Mouse (Mus musculus) heart, postnatal 36 days (tissue): ENCODE results near the gene Cercam. TPM values are rescaled to one million over a fixed set of nuclear protein-coding genes. Genes with fewer than 3 reads are reported as not detected.
"Not testable (repeated sequence)": the region's sequence is repeated elsewhere in the genome, so short reads cannot be mapped to it uniquely, and the experiment has no call there.

Experiments
- DNase-seq, 2 experiments: peaks; one replicate each; pipeline ENCODE4 v3.0.0; 2021 to 2022
- intact Hi-C: fragments of 180-260 bp; cut with DNase I; formaldehyde crosslinking; loops from one replicate; pipeline ENCODE4 v1.15.1; 2025
- microRNA-seq, 2 experiments: library from miRNA; unstranded; fragments of <30 nt; microRNA quantifications; one replicate each; pipeline ENCODE4 v1.2.0; 2021; ENCODE audit warnings: borderline number of aligned reads in 2 of 2
- total RNA-seq, 2 experiments: library from RNA; stranded (reverse); gene quantifications; 2 replicates each; pipeline ENCODE4 v1.2.3; 2021

Gene Cercam
- total RNA-seq, 2 experiments from 2014 or later = 4.4 to 4.9 TPM

DNA sequence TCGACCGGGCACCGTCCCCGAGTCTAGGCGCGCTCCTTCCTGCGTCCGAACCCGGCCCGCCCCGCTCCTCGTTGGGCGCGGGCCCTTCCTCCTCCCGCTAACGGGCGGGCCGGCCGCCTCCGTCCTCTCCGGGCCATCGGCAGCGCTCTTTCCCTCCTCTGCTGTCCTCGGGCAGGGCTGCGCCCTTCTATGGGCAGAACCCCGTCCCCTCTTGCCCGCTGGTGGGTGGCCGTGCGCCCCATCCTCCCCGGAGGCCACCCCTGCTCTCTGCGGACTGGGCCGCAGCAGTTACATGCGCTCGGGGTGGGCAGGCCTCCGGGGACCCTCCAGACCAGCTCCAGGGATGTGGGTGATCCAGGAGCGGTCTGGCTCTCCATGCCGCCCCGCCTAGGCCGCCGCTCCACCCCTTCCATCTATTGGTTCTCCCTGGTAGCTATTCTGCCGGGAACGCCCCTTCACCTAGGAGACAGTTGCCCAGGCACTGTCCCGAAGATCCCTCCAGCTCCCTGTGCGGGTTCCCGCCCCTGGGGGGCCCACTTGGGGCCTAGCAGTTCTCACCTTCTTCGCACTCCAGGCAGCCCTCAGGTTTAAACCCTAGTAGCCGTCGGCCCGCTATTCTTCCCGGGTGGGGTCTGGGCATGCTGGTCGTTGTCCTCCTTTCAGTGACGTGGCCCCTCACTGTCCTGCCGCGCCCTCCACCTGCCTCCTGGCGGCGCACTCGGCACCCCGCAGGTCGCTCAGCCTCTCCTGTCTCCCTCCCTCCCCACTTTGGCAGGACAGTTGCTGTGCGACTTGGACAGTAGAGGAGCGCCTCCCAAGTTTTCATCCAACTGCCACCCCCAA lies 21.2 kb downstream of the Cercam start:
- intact Hi-C loops = no loop called here
- DNase-seq = peak; percentile 72 to 80

DNA sequence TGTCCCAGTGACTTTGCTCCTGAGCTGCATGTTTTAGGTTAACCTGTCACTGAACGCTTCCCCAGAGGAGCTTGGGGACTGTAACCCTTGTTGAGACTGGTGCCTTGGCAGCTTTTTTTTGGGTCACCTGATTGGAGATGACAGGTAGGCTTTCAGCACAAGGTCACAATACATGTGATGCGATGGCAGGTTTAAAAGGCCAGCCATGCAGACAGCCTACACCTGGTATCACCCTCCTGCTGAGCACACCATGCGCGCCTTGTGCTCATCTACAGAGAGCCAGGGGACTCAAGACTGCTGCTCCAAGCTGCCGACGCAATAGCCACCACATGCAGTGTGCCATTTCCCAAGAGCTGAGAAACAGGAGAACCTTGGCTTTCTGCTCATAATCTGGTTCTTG lies 22.8 kb downstream of the Cercam start:
- intact Hi-C loops = no loop called here
- no peak for DNase-seq

DNA sequence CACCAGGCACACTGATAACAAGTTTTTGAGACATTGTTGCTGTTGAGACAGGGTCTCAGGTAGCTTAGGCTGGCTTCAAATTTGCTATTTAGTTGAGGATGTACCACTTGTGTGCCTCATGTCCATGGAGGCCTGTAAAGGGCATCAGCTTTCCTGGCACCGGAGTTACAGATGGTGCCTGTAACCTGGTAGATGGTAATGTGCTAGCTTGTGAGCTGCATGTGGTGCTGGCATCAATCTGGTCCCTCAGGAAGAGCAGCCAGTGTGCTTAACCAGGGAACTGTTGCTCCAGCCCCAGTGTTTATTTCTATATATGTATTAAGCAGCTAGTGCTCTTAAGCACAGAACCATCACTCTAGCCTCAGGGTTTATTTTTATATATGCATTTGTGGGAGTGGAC lies 27.1 kb downstream of the Cercam start:
- intact Hi-C loops = no loop called here
- no peak for DNase-seq

DNA sequence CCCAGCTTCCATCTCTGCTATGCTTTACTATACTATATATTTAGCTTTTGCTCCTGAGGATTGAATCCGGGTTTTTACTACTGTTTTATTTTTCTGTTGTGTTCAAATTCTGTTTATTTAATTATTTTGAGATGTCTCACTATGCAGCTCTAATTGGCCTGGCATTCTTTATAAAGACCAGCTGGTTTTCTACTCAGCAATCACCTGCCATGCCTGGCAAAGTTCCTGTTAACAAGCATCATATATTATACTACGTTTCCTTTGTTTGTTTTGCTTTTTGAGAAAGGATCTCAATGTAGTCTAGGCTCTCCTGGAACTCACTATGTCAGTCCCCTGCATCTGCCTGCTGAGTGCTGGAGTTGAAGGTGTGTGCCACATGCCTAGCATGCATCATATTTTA lies 28.4 kb downstream of the Cercam start:
- DNase-seq = no peak
- intact Hi-C loops = no loop called here

DNA sequence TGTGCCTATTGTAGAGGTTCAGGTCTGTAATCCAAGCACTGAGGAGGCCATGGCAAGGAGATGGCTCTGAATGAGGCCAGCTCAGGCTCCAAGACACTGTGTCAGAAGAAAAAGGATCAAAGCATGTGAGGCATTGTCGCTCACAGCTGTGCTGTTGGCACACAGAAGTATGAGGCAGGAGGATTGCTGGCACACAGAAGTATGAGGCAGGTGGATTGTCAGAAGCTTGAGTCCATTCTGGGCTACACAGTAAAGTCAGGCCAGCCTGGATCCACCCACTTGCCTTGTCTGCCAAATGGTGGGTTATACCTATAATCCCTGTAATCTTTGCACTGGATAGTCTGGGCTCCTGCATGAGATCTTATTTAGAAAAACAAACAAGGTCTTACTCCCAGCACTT lies 29.1 kb downstream of the Cercam start:
- intact Hi-C loops = no loop called here
- no peak for DNase-seq

DNA sequence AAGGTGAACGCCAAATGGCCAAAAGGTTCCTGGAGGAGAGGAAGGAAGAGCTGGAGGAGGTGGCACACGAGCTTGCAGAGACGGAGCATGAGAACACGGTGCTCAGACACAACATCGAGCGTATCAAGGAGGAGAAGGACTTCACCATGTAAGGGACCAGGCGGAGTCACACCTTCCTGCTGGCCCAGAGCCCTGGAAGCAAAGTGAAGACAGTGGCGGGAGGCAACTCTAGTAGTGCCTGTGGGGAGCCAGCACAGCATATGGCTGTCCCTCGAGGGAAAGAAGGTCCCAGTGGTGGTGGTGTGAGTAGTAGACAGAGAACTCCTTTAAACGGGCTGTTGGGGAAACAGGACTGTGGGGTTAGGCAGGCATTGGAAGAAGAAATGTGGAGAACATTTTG lies 33.2 kb downstream of the Cercam start:
- intact Hi-C loops = no loop called here
- DNase-seq = no peak

DNA sequence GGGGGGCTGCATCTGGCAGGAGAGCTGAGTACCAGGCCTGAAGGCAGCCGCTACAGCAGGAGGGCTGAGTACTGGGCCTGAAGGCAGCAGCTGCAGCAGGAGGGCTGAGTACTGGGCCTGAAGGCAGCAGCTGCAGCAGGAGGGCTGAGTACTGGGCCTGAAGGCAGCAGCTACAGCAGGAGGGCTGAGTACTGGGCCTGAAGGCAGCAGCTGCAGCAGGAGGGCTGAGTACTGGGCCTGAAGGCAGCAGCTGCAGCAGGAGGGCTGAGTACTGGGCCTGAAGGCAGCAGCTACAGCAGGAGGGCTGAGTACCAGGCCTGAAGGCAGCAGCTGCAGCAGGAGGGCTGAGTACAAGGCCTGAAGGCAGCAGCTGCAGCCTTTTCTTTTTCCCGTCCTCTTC lies 39.2 kb downstream of the Cercam start:
- DNase-seq, intact Hi-C loops: not testable (repeated sequence)

DNA sequence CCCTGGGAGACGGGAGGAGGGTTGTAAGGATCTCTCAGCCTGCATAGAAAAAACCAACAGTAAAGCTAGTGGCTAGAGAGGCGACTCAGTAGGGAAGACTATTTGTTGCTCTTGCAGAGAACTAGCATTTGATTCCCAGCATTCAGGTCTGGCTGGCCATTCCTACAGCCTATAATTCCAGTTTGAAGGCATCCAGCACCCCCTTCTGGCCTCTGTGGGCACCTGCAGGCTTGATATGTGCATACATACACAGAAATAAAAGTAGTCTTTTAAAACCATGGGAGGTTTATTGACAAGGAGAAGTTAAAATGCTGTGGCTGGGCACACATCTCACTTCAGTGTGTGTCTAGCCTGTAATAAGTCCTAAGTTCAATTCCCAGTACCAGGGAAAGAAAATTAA lies 41.1 kb downstream of the Cercam start:
- intact Hi-C loops = no loop called here
- DNase-seq = no peak

DNA sequence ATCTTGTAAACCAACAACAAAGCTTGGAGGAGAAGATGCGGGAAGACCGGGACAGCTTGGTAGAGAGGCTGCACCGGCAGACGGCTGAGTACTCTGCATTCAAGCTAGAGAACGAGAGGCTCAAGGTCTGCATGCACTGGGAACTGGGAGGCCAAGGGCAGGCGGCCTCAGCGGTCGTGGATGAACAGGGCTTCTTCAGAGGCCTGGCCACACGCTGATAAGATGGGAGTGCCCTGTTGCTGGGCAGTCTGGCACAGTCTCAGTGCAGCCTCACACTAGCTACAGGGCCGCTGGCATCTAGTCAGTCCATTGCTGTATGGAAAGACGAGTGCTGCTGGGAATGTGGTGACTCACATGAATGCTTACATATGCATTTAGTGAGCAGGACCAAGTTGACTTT lies 48.7 kb downstream of the Cercam start:
- DNase-seq = no peak
- intact Hi-C loops = no loop called here

DNA sequence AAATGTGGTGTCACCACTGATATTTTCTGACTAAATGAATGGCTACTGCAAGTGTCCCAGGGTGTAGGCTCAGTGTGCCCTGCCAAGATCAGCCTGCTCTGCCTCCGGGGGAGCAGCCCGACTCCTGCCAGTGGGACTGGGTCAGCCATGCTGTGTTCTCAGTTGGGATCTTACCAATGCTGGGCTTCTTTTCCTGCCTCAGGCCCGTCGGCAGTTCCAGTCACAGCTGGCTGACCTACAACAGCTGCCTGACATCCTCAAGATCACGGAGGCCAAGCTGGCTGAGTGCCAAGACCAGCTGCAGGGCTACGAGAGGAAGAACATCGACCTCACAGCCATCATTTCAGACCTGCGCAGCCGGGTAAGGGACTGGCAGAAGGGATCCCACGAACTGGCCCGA lies 53.0 kb downstream of the Cercam start:
- DNase-seq = peak; percentile 74 to 75
- intact Hi-C loops = no loop called here

DNA sequence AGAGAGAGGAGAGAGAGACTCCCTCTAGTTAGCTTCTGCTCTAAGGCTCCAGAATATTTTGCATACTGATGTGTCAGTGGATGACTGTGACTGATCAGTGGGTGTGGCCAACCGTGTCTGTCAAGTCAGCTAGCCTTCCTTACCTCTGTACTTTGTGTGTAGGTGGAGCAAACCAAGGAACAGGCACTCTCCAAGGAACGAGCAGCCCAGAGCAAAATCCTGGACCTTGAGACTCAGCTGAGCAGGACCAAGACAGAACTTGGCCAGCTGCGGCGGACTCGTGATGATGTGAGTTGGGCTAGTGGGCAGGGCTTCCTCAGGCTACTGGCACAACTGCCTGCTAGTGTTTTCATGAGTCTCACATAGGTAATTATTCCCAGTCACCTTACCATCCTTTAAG lies 57.6 kb downstream of the Cercam start:
- intact Hi-C loops = no loop called here
- no peak for DNase-seq

DNA sequence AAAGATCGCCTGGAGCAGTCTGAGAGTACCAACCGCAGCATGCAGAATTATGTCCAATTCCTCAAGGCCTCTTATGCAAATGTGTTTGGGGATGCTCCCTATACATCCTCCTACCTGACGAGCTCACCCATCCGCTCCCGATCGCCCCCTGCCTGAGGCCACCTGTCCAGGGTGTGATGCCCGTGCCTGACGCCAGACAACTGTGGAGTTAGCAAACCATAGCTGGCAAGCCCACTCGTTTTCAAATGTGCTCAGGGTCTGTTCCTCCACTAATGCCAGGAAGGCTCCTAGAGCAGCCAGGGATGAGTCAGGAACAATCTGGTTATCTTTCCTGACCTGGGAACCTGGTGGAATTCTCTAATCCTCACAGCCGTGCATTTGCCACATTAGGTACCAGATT lies 61.5 kb downstream of the Cercam start:
- no peak for DNase-seq
- intact Hi-C loops = no loop called here

DNA sequence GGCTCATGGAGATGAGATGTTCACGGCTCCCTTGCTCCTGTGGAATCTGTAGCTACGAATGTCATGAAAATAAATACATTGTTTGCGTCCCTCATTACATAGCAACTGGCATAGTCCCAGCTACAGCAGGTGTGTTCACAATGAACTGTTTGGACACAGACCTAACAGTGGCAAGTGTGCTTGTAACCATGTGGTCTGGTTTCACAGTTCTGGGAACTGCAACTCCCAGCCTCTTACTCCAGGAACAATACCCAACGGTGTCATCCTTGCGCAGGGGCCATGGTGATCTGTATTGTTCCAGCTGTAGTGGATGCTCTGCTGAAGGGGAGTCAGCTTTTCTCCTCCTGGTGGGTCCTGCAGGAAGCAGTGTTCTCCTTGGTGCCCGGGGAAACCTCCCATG lies 62.2 kb downstream of the Cercam start:
- intact Hi-C loops = no loop called here
- no peak for DNase-seq

Small RNAs within 50 kb of the gene (microRNA-seq; reads per million reads assigned to microRNA genes)
- gene Mir219a-2 = 0 reads per million in 2 experiments
- 0 reads per million in 2 experiments for gene Mir219b

Other genes starting within 250 kb of the Cercam start
- 10 to 100 TPM; 97.6 to 98.6 TPM for gene Rapgef1, start 249.4 kb upstream of the Cercam start, total RNA-seq
- not detected for gene Gm13420, start 117.5 kb upstream of the Cercam start, total RNA-seq
- gene Gm13547, start 109.9 kb upstream of the Cercam start, total RNA-seq = not detected
- gene Coq4, start 81.7 kb upstream of the Cercam start, total RNA-seq = 10 to 100 TPM; 20.2 to 24.3 TPM
- 10 to 100 TPM; 32.5 to 33.1 TPM for gene Trub2, start 80.7 kb upstream of the Cercam start, total RNA-seq
- 10 to 100 TPM; 16.2 to 19.3 TPM for gene Slc27a4, start 66.5 kb upstream of the Cercam start, total RNA-seq
- 10 to 100 TPM; 30.4 to 34.2 TPM for gene Urm1, start 49.1 kb upstream of the Cercam start, total RNA-seq
- gene Odf2, start 20.1 kb downstream of the Cercam start, total RNA-seq = 10 to 100 TPM; 24.0 to 29.7 TPM
- 10 to 100 TPM; 22.5 to 26.8 TPM for gene Gle1, start 66.3 kb downstream of the Cercam start, total RNA-seq
- gene Sptan1, start 96.4 kb downstream of the Cercam start, total RNA-seq = 100 to 1,000 TPM; 193 to 213 TPM
- gene Wdr34, start 179.7 kb downstream of the Cercam start, total RNA-seq = 1 to 10 TPM; 6.4 to 8.2 TPM
- gene Set, start 188.2 kb downstream of the Cercam start, total RNA-seq = 100 to 1,000 TPM in 1 of 2 experiments, 10 to 100 TPM in 1; 87.1 to 103 TPM
- gene Pkn3, start 208.5 kb downstream of the Cercam start, total RNA-seq = 10 to 100 TPM in 1 of 2 experiments, 1 to 10 TPM in 1; 8.3 to 11.5 TPM
- gene Zdhhc12, start 224.5 kb downstream of the Cercam start, total RNA-seq = 1 to 10 TPM; 4.1 to 4.7 TPM